Mouse (Mus musculus) cortical plate, adult 2 months (tissue): Measurements from ENCODE around the gene 1700024P04Rik. TPM values are rescaled to one million over a fixed set of nuclear protein-coding genes. Genes with fewer than 3 reads are reported as not detected.
"Not testable (repeated sequence)": the region's sequence is repeated elsewhere in the genome, so short reads cannot be mapped to it uniquely, and the experiment has no call there.

Source experiments
- H3K27ac ChIP-seq: fragments of 200-500 bp; 2 replicates; pipeline ENCODE4 v1.5.1; 2012; ENCODE audit warnings: low read length, control low read depth, inconsistent platforms; ENCODE audit not compliant: insufficient read depth
- H3K4me1 ChIP-seq: fragments of 200-500 bp; 2 replicates; pipeline ENCODE4 v1.6.1; 2011; ENCODE audit warnings: low read length; ENCODE audit not compliant: control insufficient read depth, insufficient read depth
- H3K4me3 ChIP-seq: fragments of 200-500 bp; 2 replicates; pipeline ENCODE4 v1.5.1; 2011; ENCODE audit warnings: mild to moderate bottlenecking, low read length, control low read depth; ENCODE audit not compliant: insufficient read depth
- CTCF ChIP-seq: fragments of 200-500 bp; IDR thresholded peaks from 2 replicates; pipeline ENCODE4 v1.5.1; 2011; ENCODE audit warnings: mild to moderate bottlenecking, control low read depth, low read length; ENCODE audit not compliant: insufficient read depth; ENCODE audit errors: extremely low read depth
- POLR2A ChIP-seq: fragments of 200-500 bp; IDR thresholded peaks from 2 replicates; pipeline ENCODE4 v1.6.1; 2011; ENCODE audit warnings: mild to moderate bottlenecking, low read length, control low read depth; ENCODE audit not compliant: insufficient read depth; ENCODE audit errors: extremely low read depth
- polyA plus RNA-seq: library from polyadenylated mRNA; depleted of rRNA; stranded (reverse); fragments of >200 nt; gene quantifications from 2 replicates; pipeline ENCODE4 v1.2.3, GENCODE M21; 2012

1700024P04Rik gene
- polyA plus RNA-seq, 1 experiment = not detected

GRCm38 (mm10) chr13:99012891-99013290 lies 28.5 kb upstream of the 1700024P04Rik start:
- TF ChIP-seq POLR2A (no peak), CTCF (no peak)
- Histone ChIP-seq H3K4me3 (no peak overlapping the region), H3K27ac (no peak overlapping the region), H3K4me1 (no peaks in the 10 kb centered on the region)

GRCm38 (mm10) chr13:99008013-99008412 lies 23.6 kb upstream of the 1700024P04Rik start:
- Histone ChIP-seq H3K27ac (no peak overlapping the region), H3K4me3 (no peak overlapping the region), H3K4me1 (no peaks in the 10 kb centered on the region)
- TF ChIP-seq POLR2A (no peak), CTCF (no peak)

GRCm38 (mm10) chr13:99006389-99007099 lies 22.2 kb upstream of the 1700024P04Rik start:
- TF ChIP-seq CTCF = no peak
- TF ChIP-seq POLR2A = no peak
- no peak overlapping the region for H3K4me3 ChIP-seq
- no peaks in the 10 kb centered on the region for H3K4me1 ChIP-seq
- H3K27ac ChIP-seq = no peak overlapping the region

GRCm38 (mm10) chr13:99001652-99002051 lies 17.3 kb upstream of the 1700024P04Rik start:
- not testable (repeated sequence) for H3K4me1 ChIP-seq, H3K27ac ChIP-seq, H3K4me3 ChIP-seq

- H3K4me3 ChIP-seq = no peak overlapping the region
- no peaks in the 10 kb centered on the region for H3K4me1 ChIP-seq
- H3K27ac ChIP-seq = no peak overlapping the region
- TF ChIP-seq CTCF = no peak
Measured at GRCm38 (mm10) chr13:98997025-98997424, 12.7 kb upstream of the 1700024P04Rik start.

GRCm38 (mm10) chr13:98977070-98977785 lies 7.1 kb downstream of the 1700024P04Rik start:
- no peak overlapping the region for H3K4me3 ChIP-seq
- no peak for TF ChIP-seq CTCF
- no peak for TF ChIP-seq POLR2A
- H3K4me1 ChIP-seq = peaks cover 2% of the 10 kb centered on the region; the same call in 1 of the 2 replicates
- no peak overlapping the region for H3K27ac ChIP-seq

GRCm38 (mm10) chr13:98976022-98976421 lies 8.3 kb downstream of the 1700024P04Rik start:
- H3K27ac ChIP-seq, H3K4me1 ChIP-seq, H3K4me3 ChIP-seq: not testable (repeated sequence)

GRCm38 (mm10) chr13:98972090-98972489 lies 12.3 kb downstream of the 1700024P04Rik start:
- H3K27ac ChIP-seq = no peak overlapping the region
- no peaks in the 10 kb centered on the region for H3K4me1 ChIP-seq
- TF ChIP-seq POLR2A = no peak
- no peak for TF ChIP-seq CTCF
- no peak overlapping the region for H3K4me3 ChIP-seq

GRCm38 (mm10) chr13:98971641-98972040 lies 12.7 kb downstream of the 1700024P04Rik start:
- H3K4me3 ChIP-seq = no peak overlapping the region
- no peaks in the 10 kb centered on the region for H3K4me1 ChIP-seq
- TF ChIP-seq CTCF = no peak
- no peak for TF ChIP-seq POLR2A
- no peak overlapping the region for H3K27ac ChIP-seq

GRCm38 (mm10) chr13:98968517-98968916 lies 15.8 kb downstream of the 1700024P04Rik start:
- no peak overlapping the region for H3K4me3 ChIP-seq
- no peak overlapping the region for H3K27ac ChIP-seq
- no peaks in the 10 kb centered on the region for H3K4me1 ChIP-seq
- no peak for TF ChIP-seq POLR2A
- no peak for TF ChIP-seq CTCF
